Mouse (Mus musculus): Measurements from ENCODE around the gene Pigx. TPM values are rescaled to one million over a fixed set of nuclear protein-coding genes. Genes with fewer than 3 reads are reported as not detected.
"Not testable (repeated sequence)": the region's sequence is repeated elsewhere in the genome, so short reads cannot be mapped to it uniquely, and the experiment has no call there.

Gene Pigx
- polyA plus RNA-seq, 1 experiment from 2014 or later, result 91.8 TPM

- no peak overlapping the region for H3K4me3 ChIP-seq (replicated peaks)
- H3K9me3 ChIP-seq, result no peaks in the 10 kb centered on the region
- whole genome bisulfite sequencing, result 46% methylated on average over 3 of the region's 3 CpGs
- ATAC-seq (ENCODE audit: insufficient read depth, low FRiP score, low read depth), result no peak
- H3K27ac ChIP-seq, result no peak overlapping the region
- peaks cover 10% of the 10 kb centered on the region for H3K4me1 ChIP-seq
- no peaks in the 10 kb centered on the region for H3K27me3 ChIP-seq (replicated peaks)
- H3K4me2 ChIP-seq, result no peak overlapping the region
- H3K36me3 ChIP-seq, result no peaks in the 10 kb centered on the region
- no peak overlapping the region for H3K9ac ChIP-seq
These were observed 23.1 kb downstream of the Pigx start for GRCm38 (mm10) chr16:32076406-32076805.

- H3K9ac ChIP-seq, result no peak overlapping the region
- no peak overlapping the region for H3K4me3 ChIP-seq (replicated peaks)
- no peaks in the 10 kb centered on the region for H3K36me3 ChIP-seq
- H3K27ac ChIP-seq, result no peak overlapping the region
- WGBS, result 58% methylated on average over 1 of the region's 1 CpGs
- H3K27me3 ChIP-seq (replicated peaks), result no peaks in the 10 kb centered on the region
- no peaks in the 10 kb centered on the region for H3K9me3 ChIP-seq
- ATAC-seq (ENCODE audit: insufficient read depth, low FRiP score, low read depth), result no peak
- no peak overlapping the region for H3K4me2 ChIP-seq
- H3K4me1 ChIP-seq, result peaks cover 10% of the 10 kb centered on the region
These were observed 23.8 kb downstream of the Pigx start for GRCm38 (mm10) chr16:32075762-32076161.

- not testable (repeated sequence) for ATAC-seq (ENCODE audit: insufficient read depth, low FRiP score, low read depth); H3K9me3 ChIP-seq; H3K36me3 ChIP-seq
These were observed 29.5 kb downstream of the Pigx start for GRCm38 (mm10) chr16:32070070-32070469.

GRCm38 (mm10) chr16:32068389-32069300 is 30.9 kb downstream of the Pigx start:
- Histone ChIP-seq H3K27ac (peak overlapping the region; percentile 45; the same call in 1 of the 2 replicates), H3K4me2 (no peak overlapping the region), H3K4me1 (peaks cover 6% of the 10 kb centered on the region; the same call in 1 of the 2 replicates), H3K9me3 (no peaks in the 10 kb centered on the region), H3K36me3 (no peaks in the 10 kb centered on the region), H3K9ac (no peak overlapping the region), H3K27me3 (replicated peaks) (no peaks in the 10 kb centered on the region), H3K4me3 (replicated peaks) (no peak overlapping the region)
- peak; percentile 65 for ATAC-seq (ENCODE audit: insufficient read depth, low FRiP score, low read depth)
- WGBS, result 55% methylated on average over 12 of the region's 12 CpGs

More at GRCm38 (mm10) chr16:32070070-32070469, 29.5 kb downstream of the Pigx start:
- WGBS, result 55% methylated on average over 4 of the region's 4 CpGs
- H3K27ac ChIP-seq; H3K4me1 ChIP-seq; H3K27me3 ChIP-seq (replicated peaks); H3K9ac ChIP-seq; H3K4me3 ChIP-seq (replicated peaks); H3K4me2 ChIP-seq: not testable (repeated sequence)

- no peak overlapping the region for H3K4me2 ChIP-seq
- H3K4me1 ChIP-seq, result peaks cover 6% of the 10 kb centered on the region; the same call in 1 of the 2 replicates
- WGBS, result 91% methylated on average over 1 of the region's 1 CpGs
- H3K36me3 ChIP-seq, result no peaks in the 10 kb centered on the region
- no peak overlapping the region for H3K9ac ChIP-seq
- H3K27ac ChIP-seq, result no peak overlapping the region
- no peak for ATAC-seq (ENCODE audit: insufficient read depth, low FRiP score, low read depth)
- H3K27me3 ChIP-seq (replicated peaks), result no peaks in the 10 kb centered on the region
- H3K9me3 ChIP-seq, result no peaks in the 10 kb centered on the region
- no peak overlapping the region for H3K4me3 ChIP-seq (replicated peaks)
These were observed 32.6 kb downstream of the Pigx start for GRCm38 (mm10) chr16:32066899-32067298.

GRCm38 (mm10) chr16:32063900-32064299 is 35.6 kb downstream of the Pigx start:
- peaks cover 4% of the 10 kb centered on the region; the same call in 1 of the 2 replicates for H3K4me1 ChIP-seq
- H3K27me3 ChIP-seq (replicated peaks), result no peaks in the 10 kb centered on the region
- H3K4me2 ChIP-seq, result no peak overlapping the region
- peak overlapping the region; percentile 16; the same call in 1 of the 2 replicates for H3K27ac ChIP-seq
- no peak overlapping the region for H3K4me3 ChIP-seq (replicated peaks)
- no peak for ATAC-seq (ENCODE audit: insufficient read depth, low FRiP score, low read depth)
- no peaks in the 10 kb centered on the region for H3K36me3 ChIP-seq
- WGBS, result 49% methylated on average over 7 of the region's 7 CpGs
- no peak overlapping the region for H3K9ac ChIP-seq
- H3K9me3 ChIP-seq, result no peaks in the 10 kb centered on the region

GRCm38 (mm10) chr16:32062226-32062625 is 37.3 kb downstream of the Pigx start:
- H3K27ac ChIP-seq, result no peak overlapping the region
- peaks cover 4% of the 10 kb centered on the region; the same call in 1 of the 2 replicates for H3K4me1 ChIP-seq
- WGBS, result 56% methylated on average over 2 of the region's 2 CpGs
- H3K4me3 ChIP-seq (replicated peaks), result no peak overlapping the region
- H3K9me3 ChIP-seq, result no peaks in the 10 kb centered on the region
- no peak overlapping the region for H3K4me2 ChIP-seq
- H3K27me3 ChIP-seq (replicated peaks), result no peaks in the 10 kb centered on the region
- no peak overlapping the region for H3K9ac ChIP-seq
- H3K36me3 ChIP-seq, result no peaks in the 10 kb centered on the region
- no peak for ATAC-seq (ENCODE audit: insufficient read depth, low FRiP score, low read depth)

- Histone ChIP-seq H3K9me3 (no peaks in the 10 kb centered on the region), H3K36me3 (0 out of 2 replicates have a peak, but pooled peaks cover 4% of the 10 kb centered on the region), H3K4me3 (replicated peaks) (no peak overlapping the region), H3K27ac (no peak overlapping the region), H3K27me3 (replicated peaks) (no peaks in the 10 kb centered on the region), H3K9ac (no peak overlapping the region), H3K4me2 (no peak overlapping the region), H3K4me1 (no peaks in the 10 kb centered on the region; the same call in 1 of the 2 replicates)
- ATAC-seq (ENCODE audit: insufficient read depth, low FRiP score, low read depth), result no peak
- WGBS, result 62% methylated on average over 6 of the region's 6 CpGs
These were observed 39.6 kb downstream of the Pigx start for GRCm38 (mm10) chr16:32059840-32060523.

GRCm38 (mm10) chr16:32058817-32059216 is 40.7 kb downstream of the Pigx start:
- H3K27ac ChIP-seq, result no peak overlapping the region
- no peaks in the 10 kb centered on the region; the same call in 1 of the 2 replicates for H3K4me1 ChIP-seq
- H3K36me3 ChIP-seq, result 0 out of 2 replicates have a peak, but pooled peaks cover 4% of the 10 kb centered on the region
- 63% methylated on average over 5 of the region's 5 CpGs for WGBS
- H3K9me3 ChIP-seq, result no peaks in the 10 kb centered on the region
- H3K27me3 ChIP-seq (replicated peaks), result no peaks in the 10 kb centered on the region
- H3K4me2 ChIP-seq, result no peak overlapping the region
- no peak overlapping the region for H3K4me3 ChIP-seq (replicated peaks)
- ATAC-seq (ENCODE audit: insufficient read depth, low FRiP score, low read depth), result no peak; the same call in 1 of the 2 replicates
- H3K9ac ChIP-seq, result no peak overlapping the region

- H3K4me3 ChIP-seq (replicated peaks), result no peak overlapping the region
- WGBS, result 90% methylated on average over 4 of the region's 4 CpGs
These were observed 57.2 kb downstream of the Pigx start for GRCm38 (mm10) chr16:32042367-32042766.

More at GRCm38 (mm10) chr16:32042367-32042766, 57.2 kb downstream of the Pigx start:
- ATAC-seq (ENCODE audit: insufficient read depth, low FRiP score, low read depth), result no peak
- Histone ChIP-seq H3K9ac (no peak overlapping the region), H3K27ac (no peak overlapping the region), H3K36me3 (peaks cover 48% of the 10 kb centered on the region), H3K4me2 (no peak overlapping the region), H3K27me3 (replicated peaks) (no peaks in the 10 kb centered on the region), H3K9me3 (no peaks in the 10 kb centered on the region), H3K4me1 (no peaks in the 10 kb centered on the region)

All from stomach, embryonic 15.5 days (tissue).